Mouse (Mus musculus) kidney, adult 2 months (tissue): ENCODE data around the gene Spag5.

Experiments
- CTCF ChIP-seq: fragments of 200-500 bp; conservative IDR thresholded peaks from 2 replicates; pipeline ENCODE4 v1.5.1; 2011; ENCODE audit warnings: low read depth, mild to moderate bottlenecking, control low read depth, low read length, moderate library complexity, mixed read lengths; ENCODE audit not compliant: insufficient read depth, insufficient read length
- POLR2A ChIP-seq: fragments of 200-500 bp; IDR thresholded peaks from one replicate; pipeline ENCODE4 v1.6.1; 2011; ENCODE audit warnings: low read depth, low read length, control low read depth

DNA sequence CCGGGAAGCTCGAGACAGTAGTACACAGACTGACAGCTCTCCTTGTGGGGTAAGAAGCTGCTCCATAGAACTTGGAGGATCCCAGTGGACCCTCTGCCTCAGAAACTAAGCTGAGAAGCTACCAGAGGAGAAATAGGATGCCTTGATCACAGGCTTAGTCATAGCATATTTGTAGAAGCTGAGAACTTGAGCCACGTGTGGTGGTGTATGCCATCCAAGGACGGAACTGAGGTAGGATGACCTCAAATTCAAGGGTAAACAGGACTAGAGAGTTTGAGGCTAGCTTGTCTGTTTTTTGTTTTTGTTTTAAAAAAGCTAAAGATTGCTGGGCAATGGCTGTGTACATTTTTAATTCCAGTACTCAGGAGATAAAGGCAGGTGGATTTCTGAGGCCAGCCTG lies 3.9 kb downstream of the Spag5 start:
- TF ChIP-seq CTCF (no peak), POLR2A (no peak)
